Mouse (Mus musculus): ENCODE measurements at regions not wholly inside any gene's neighbourhood (a gene's known extent, or its start where the extent isn't known, plus 50 kb on each side); places are given as distances from the start of the nearest gene placed in this dataset.
A peak's percentile ranks its signal among the peaks of the same experiment; 100 is the strongest.

DNA sequence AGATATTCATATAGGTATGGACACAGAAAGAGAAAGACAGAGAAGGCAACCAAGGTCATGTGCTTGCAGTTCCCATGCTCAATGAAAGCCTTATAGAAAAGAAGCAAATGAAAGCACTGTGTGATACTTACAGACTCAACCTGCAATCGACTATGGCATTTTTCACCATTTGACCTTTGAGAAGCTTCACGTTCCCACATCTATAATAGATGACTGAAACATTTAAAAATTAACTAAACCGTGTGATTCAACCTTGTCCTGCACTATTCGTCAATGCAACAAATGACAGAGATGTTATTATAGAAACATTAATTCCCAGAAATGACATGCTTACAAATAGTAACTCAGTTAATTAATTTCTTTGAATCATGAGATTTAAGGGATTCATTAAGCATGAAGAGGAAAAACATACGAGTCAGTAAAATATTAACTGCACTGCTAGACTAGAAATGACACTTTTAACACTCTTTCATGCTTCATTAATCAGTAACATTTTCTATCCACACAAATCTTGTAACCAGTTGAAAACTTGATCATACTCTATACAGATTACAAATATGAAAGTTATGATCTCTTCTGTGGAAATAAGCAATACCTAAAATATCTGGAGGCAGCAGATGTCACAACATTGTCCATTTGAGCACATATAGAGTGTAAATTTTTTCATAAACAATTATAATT lies 545.2 kb upstream of the N6amt1 start:
- Histone ChIP-seq H3K9me3 (no peaks in the 10 kb centered on the region), H3K27ac (no peak overlapping the region), H3K9ac (no peak overlapping the region), H3K4me1 (no peaks in the 10 kb centered on the region), H3K4me2 (no peak overlapping the region), H3K4me3 (no peak overlapping the region), H3K36me3 (replicated peaks) (no peaks in the 10 kb centered on the region), H3K27me3 (replicated peaks) (no peaks in the 10 kb centered on the region)
- ATAC-seq (replicated peaks): no peak
- 77% methylated on average over 5 of the region's 5 CpGs for WGBS

DNA sequence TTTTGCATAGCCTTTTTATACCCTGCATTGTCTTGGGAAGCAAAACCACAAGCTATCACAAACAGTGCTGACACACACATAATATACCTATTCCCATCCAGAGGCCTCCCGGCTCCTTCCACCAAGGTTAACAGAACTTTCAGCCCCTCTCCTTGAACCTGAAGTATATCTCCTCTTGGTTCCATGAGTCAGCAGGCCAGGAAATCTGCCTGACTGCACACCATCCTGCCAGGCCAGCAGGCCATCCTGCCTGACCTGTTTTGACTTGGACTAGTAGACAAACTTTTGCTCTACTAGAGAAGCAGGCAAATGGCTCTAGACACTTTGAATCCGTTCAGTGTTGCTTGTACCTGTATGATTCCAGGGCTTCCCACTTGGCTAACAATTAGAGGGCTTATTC lies 547.6 kb upstream of the N6amt1 start:
- Histone ChIP-seq H3K9ac (no peak overlapping the region), H3K9me3 (no peaks in the 10 kb centered on the region), H3K4me1 (no peaks in the 10 kb centered on the region), H3K4me2 (no peak overlapping the region), H3K27me3 (replicated peaks) (no peaks in the 10 kb centered on the region), H3K27ac (no peak overlapping the region), H3K36me3 (replicated peaks) (no peaks in the 10 kb centered on the region), H3K4me3 (no peak overlapping the region)
- 90% methylated on average over 2 of the region's 2 CpGs for WGBS
- no peak for ATAC-seq (replicated peaks)

DNA sequence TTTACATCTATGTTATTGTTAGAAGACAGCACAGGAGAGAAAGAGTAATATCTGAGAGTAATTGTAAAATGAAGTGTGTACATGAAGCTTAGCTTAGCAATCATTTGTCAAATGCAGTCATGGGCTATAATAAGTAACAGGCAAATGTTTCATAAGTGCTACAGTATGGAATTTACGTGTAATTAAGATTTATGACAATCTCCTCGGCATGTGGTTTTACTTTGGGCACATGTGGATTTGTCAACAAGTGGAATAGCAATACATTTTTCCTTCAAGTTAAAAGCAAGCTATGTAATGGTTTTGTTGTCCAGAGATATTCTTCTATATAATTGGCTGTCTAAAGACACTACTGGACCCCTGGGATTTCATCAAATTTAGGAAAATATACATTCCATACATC lies 577.9 kb upstream of the N6amt1 start:
- 87% methylated on average over 2 of the region's 2 CpGs for WGBS
- ATAC-seq (replicated peaks): no peak
- H3K4me3 ChIP-seq: no peak overlapping the region
- no peaks in the 10 kb centered on the region for H3K36me3 ChIP-seq (replicated peaks)
- no peaks in the 10 kb centered on the region for H3K4me1 ChIP-seq
- H3K4me2 ChIP-seq: no peak overlapping the region
- no peak overlapping the region for H3K27ac ChIP-seq
- H3K9me3 ChIP-seq: no peaks in the 10 kb centered on the region
- no peak overlapping the region for H3K9ac ChIP-seq
- H3K27me3 ChIP-seq (replicated peaks): no peaks in the 10 kb centered on the region

DNA sequence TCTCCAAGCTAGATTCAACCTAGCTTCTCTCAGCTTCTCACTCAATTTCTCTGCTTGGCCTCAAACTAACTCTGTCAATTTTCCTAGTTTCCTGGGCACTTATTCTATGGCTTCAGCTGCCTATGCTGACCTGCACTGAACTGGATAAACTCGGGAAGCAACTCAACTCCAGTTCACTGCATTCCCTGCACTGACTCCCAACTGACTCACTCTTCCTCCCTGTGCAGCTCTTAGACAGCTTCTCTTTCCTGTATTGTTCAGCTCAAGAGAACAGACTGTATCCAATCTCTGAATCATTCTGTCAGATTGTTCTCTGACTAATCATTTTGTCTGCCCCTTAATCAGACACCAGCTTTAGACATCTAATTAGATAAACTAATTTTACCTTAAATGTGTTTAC lies 581.4 kb upstream of the N6amt1 start:
- no peaks in the 10 kb centered on the region for H3K27me3 ChIP-seq (replicated peaks)
- no peaks in the 10 kb centered on the region for H3K36me3 ChIP-seq (replicated peaks)
- no peak for ATAC-seq (replicated peaks)
- no peak overlapping the region for H3K9ac ChIP-seq
- H3K4me2 ChIP-seq: no peak overlapping the region
- H3K27ac ChIP-seq: no peak overlapping the region
- no peak overlapping the region for H3K4me3 ChIP-seq
- WGBS: 62% methylated on average over 1 of the region's 1 CpGs
- H3K4me1 ChIP-seq: no peaks in the 10 kb centered on the region
- no peaks in the 10 kb centered on the region for H3K9me3 ChIP-seq

DNA sequence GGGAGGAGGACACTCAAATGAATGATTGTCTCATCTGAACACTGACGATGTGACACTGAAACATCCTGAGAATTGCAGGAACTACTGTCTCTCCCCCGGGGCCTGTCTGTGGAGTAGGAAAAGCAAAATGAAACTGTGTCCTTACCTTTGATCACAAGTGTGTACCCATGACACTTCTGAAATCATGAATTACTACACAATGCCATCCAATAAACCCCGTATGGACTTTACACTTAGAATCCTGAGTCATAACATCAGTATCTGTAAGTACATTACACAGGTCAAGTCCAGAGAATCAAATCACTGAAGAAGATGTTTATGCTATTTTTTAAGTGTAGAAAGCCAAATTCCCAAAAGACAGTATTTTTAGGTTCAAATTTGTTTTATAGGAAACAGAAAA lies 585.1 kb upstream of the N6amt1 start:
- no peaks in the 10 kb centered on the region for H3K4me1 ChIP-seq
- WGBS: 88% methylated on average over 3 of the region's 3 CpGs
- H3K4me2 ChIP-seq: no peak overlapping the region
- H3K27me3 ChIP-seq (replicated peaks): no peaks in the 10 kb centered on the region
- H3K36me3 ChIP-seq (replicated peaks): no peaks in the 10 kb centered on the region
- no peak overlapping the region for H3K9ac ChIP-seq
- H3K9me3 ChIP-seq: no peaks in the 10 kb centered on the region
- H3K4me3 ChIP-seq: no peak overlapping the region
- no peak overlapping the region for H3K27ac ChIP-seq
- no peak for ATAC-seq (replicated peaks)

DNA sequence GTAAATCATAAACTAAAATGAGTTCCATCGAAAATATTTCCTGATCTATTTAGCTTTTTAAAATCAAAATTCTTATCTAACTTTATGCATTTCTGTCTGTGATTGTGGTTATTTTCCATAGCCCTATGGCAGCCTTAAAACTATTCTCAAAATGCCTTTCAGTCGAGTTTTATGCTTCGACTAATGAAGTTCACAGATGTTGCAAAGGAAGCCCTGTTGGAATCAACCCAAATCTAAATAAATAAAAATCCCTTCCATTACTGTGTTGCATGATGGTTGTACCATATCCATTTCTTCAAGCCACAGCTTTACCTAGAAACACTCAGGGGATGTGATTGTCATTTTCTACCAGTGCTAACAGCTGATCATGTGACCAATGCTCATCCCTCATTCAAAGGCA lies 585.6 kb upstream of the N6amt1 start:
- Histone ChIP-seq H3K4me3 (no peak overlapping the region), H3K36me3 (replicated peaks) (no peaks in the 10 kb centered on the region), H3K4me1 (no peaks in the 10 kb centered on the region), H3K4me2 (no peak overlapping the region), H3K27me3 (replicated peaks) (no peaks in the 10 kb centered on the region), H3K9ac (no peak overlapping the region), H3K27ac (no peak overlapping the region), H3K9me3 (no peaks in the 10 kb centered on the region)
- 88% methylated on average over 3 of the region's 3 CpGs for WGBS
- ATAC-seq (replicated peaks): no peak

DNA sequence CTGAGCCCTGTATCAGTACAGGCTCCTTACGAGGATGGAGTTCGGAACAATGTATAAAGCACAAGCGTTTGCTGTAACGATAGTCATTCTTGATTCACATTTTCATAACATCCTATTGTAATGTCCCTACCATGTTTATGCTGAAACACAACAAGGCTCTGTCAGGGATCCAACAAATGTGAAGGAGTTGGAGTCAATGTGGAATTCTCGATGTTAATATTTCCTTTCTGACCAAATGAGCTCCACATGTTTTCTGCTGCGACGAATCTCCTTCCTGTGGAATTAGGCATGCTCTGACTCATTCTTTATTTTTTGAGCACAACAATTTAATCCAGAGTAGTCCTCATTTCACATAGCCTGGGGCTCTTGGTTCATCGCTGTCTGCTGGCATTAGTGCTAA lies 588.0 kb upstream of the N6amt1 start:
- Histone ChIP-seq H3K27ac (no peak overlapping the region), H3K27me3 (replicated peaks) (no peaks in the 10 kb centered on the region), H3K4me3 (no peak overlapping the region), H3K4me2 (no peak overlapping the region), H3K36me3 (replicated peaks) (no peaks in the 10 kb centered on the region), H3K4me1 (no peaks in the 10 kb centered on the region), H3K9me3 (no peaks in the 10 kb centered on the region), H3K9ac (no peak overlapping the region)
- no peak for ATAC-seq (replicated peaks)
- WGBS: 87% methylated on average over 8 of the region's 8 CpGs

DNA sequence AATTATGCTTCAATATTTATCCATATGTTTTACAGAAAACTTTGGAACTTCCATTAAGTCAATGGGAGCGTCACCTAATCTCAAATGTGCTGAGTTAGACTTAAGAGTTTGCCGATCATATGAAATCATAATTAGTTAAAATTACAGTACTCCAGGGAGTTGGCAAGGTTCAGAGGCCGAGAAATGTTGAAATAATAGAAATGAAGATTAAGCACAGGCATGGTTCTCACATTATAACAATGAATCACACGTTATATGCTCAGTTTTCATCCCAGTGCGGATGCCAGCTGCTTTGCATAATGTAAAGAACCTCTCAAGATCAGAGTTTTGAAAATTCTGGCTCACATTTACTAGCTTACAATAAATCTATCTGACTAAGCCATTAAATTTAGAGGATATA lies 612.7 kb upstream of the N6amt1 start:
- Histone ChIP-seq H3K4me3 (no peak overlapping the region), H3K9me3 (no peaks in the 10 kb centered on the region), H3K9ac (no peak overlapping the region), H3K4me1 (no peaks in the 10 kb centered on the region), H3K27me3 (replicated peaks) (no peaks in the 10 kb centered on the region), H3K4me2 (no peak overlapping the region), H3K27ac (no peak overlapping the region), H3K36me3 (replicated peaks) (no peaks in the 10 kb centered on the region)
- 80% methylated on average over 5 of the region's 5 CpGs for WGBS
- ATAC-seq (replicated peaks): no peak

DNA sequence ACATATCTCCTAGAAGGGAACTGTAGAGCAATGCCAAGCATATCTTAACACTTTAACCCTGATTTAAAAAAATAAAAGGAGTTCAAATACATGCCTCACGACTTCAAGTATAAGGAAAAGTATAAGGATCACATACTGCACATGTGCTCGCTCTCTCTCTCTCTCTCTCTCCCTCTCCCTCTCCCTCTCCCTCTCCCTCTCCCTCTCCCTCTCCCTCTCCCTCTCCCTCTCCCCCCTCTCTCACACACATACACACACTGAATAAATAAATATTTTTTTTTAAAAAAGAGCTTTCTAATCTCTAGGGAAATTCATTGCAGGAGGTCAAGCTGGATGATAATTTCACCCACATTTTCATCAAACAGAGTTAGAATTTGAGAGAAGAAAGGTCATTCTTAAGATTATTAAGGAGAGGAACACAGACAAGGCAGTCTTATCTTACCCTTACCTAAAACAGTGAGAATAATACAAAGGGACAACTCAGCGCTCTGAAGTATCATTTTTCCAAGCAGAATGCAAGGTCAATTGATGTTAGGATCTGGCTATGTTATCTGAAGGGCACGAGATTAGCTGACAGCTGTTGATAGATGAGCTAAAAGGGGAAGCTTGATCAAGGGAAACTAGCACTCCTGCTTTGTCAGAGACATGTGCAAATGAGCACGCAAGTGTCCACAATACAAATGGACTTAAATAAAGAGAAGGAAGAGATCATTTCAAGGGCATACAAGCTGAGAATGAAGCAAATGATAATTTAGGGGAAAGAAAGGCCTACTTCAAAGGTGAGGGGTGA lies 634.8 kb upstream of the N6amt1 start:
- H3K36me3 ChIP-seq (replicated peaks): no peaks in the 10 kb centered on the region
- H3K4me3 ChIP-seq: no peak overlapping the region
- no peaks in the 10 kb centered on the region for H3K4me1 ChIP-seq
- no peak overlapping the region for H3K4me2 ChIP-seq
- WGBS: 65% methylated on average over 5 of the region's 5 CpGs
- no peak overlapping the region for H3K27ac ChIP-seq
- no peak overlapping the region for H3K9ac ChIP-seq
- H3K9me3 ChIP-seq: no peaks in the 10 kb centered on the region
- H3K27me3 ChIP-seq (replicated peaks): no peaks in the 10 kb centered on the region
- ATAC-seq (replicated peaks): no peak

DNA sequence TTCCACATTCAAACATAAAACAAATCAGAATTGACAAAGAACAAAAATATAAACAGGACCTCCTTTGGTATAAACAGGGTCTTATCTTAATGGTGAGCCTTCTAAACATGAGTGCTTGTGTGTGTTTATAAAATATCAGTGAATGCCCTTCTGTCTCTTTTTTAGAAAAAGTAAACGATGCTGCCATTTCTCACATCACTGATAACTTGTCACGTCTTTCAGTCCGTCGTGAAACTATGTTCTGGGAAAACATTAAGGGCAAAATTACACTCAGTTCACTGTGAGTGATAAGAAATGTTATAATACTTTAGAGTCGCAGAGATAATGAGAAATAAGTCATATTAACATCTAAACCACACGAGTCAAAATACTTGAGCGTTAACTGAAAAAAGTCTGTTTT lies 635.6 kb upstream of the N6amt1 start:
- no peak overlapping the region for H3K27ac ChIP-seq
- no peak overlapping the region for H3K4me3 ChIP-seq
- no peaks in the 10 kb centered on the region for H3K27me3 ChIP-seq (replicated peaks)
- no peaks in the 10 kb centered on the region for H3K9me3 ChIP-seq
- no peaks in the 10 kb centered on the region for H3K36me3 ChIP-seq (replicated peaks)
- ATAC-seq (replicated peaks): no peak
- WGBS: 86% methylated on average over 7 of the region's 7 CpGs
- no peak overlapping the region for H3K9ac ChIP-seq
- H3K4me2 ChIP-seq: no peak overlapping the region
- H3K4me1 ChIP-seq: no peaks in the 10 kb centered on the region

DNA sequence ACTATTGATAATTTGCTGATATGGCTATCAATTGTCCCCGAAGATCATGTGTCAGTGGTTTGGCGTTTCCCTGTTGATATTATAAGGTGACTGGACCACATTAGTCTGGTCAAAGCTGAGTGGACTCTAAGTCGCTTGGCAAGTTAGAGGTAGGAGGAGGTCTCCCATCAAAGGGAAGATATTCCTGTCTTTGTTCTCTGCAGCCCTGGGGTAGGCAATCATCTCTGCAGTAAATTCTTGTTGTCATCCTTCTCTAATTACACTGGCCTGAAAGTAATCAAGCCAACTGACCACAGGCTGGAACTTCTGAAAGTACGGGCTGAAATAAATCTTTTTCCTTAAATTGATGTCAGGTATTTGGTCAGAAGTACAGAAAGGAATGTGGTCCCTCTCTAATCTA lies 652.3 kb upstream of the N6amt1 start:
- Histone ChIP-seq H3K4me3 (no peak overlapping the region), H3K27me3 (replicated peaks) (no peaks in the 10 kb centered on the region), H3K9ac (no peak overlapping the region), H3K4me1 (no peaks in the 10 kb centered on the region), H3K27ac (no peak overlapping the region), H3K4me2 (no peak overlapping the region), H3K36me3 (replicated peaks) (no peaks in the 10 kb centered on the region), H3K9me3 (no peaks in the 10 kb centered on the region)
- no peak for ATAC-seq (replicated peaks)
- WGBS: 79% methylated on average over 4 of the region's 4 CpGs

DNA sequence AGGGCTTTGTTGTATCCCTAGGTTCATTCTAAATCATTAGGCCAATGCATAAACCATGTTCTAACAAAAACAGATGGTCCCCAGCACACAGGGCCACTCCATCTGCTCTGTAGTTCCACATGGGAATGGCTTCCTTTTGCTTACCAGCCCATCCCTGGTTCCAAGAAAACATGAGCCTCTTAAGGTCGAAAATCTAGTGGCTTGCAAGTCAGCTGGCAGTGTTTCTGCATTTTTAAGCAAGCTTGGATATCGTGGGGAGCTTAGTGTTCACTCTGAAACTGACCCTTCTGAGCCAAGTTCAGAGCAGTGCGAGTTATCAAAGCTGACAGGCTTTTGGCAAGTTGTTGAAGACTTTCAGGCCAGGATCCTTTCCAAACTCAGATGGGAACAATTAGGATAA lies 659.5 kb upstream of the N6amt1 start:
- no peaks in the 10 kb centered on the region for H3K36me3 ChIP-seq (replicated peaks)
- H3K9ac ChIP-seq: no peak overlapping the region
- no peak overlapping the region for H3K4me3 ChIP-seq
- no peaks in the 10 kb centered on the region for H3K27me3 ChIP-seq (replicated peaks)
- WGBS: 38% methylated on average over 3 of the region's 3 CpGs
- H3K27ac ChIP-seq: no peak overlapping the region
- ATAC-seq (replicated peaks): peak; percentile 63; the same call in 1 of the 2 replicates
- H3K9me3 ChIP-seq: no peaks in the 10 kb centered on the region
- no peak overlapping the region for H3K4me2 ChIP-seq
- H3K4me1 ChIP-seq: no peaks in the 10 kb centered on the region

DNA sequence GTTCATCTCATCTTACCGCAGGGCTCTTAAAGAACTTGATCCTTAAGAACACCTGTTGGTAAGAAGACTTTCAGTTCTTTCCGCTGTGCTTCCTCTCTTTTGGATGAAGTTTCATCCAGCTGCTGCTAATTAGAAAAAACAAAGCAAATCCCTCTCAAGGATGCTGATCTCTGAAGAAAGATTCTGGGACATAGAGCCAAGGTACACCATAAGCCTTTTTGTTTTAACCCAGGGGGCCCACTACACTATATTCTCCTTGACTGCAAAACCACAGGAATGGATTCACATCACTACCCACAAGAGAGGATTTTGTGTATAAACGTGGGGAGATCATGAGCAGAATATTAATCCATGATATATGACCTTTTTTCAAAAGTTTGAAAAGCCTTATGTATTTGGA lies 694.8 kb upstream of the N6amt1 start:
- no peaks in the 10 kb centered on the region for H3K9me3 ChIP-seq
- ATAC-seq (replicated peaks): no peak
- H3K27me3 ChIP-seq (replicated peaks): no peaks in the 10 kb centered on the region
- no peak overlapping the region for H3K27ac ChIP-seq
- H3K4me1 ChIP-seq: no peaks in the 10 kb centered on the region
- H3K36me3 ChIP-seq (replicated peaks): no peaks in the 10 kb centered on the region
- 59% methylated on average over 3 of the region's 3 CpGs for WGBS
- no peak overlapping the region for H3K9ac ChIP-seq
- H3K4me2 ChIP-seq: no peak overlapping the region
- H3K4me3 ChIP-seq: no peak overlapping the region

All from midbrain, embryonic 15.5 days (tissue).